Mouse (Mus musculus) heart, adult 2 months (tissue): ENCODE results near the gene Trappc2.

ENCODE experiments used
- CTCF ChIP-seq: fragments of 200-600 bp; IDR thresholded peaks from 2 replicates; pipeline ENCODE4 v1.8.1; 2022; ENCODE audit warnings: antibody characterized with exemption, mild to moderate bottlenecking, moderate library complexity
- EP300 ChIP-seq: fragments of 200-500 bp; IDR thresholded peaks from 2 replicates; pipeline ENCODE4 v1.6.1; 2011; ENCODE audit warnings: low read depth, low read length, control low read depth; ENCODE audit not compliant: insufficient read depth
- POLR2A ChIP-seq: fragments of 200-500 bp; IDR thresholded peaks from 2 replicates; pipeline ENCODE4 v1.6.1; 2011; ENCODE audit warnings: mild to moderate bottlenecking, low read depth, low read length, control low read depth; ENCODE audit not compliant: insufficient read depth

- no peak for TF ChIP-seq CTCF
- no peak for TF ChIP-seq POLR2A
- no peak for TF ChIP-seq EP300
These were observed 57.4 kb downstream of the Trappc2 start for GRCm38 (mm10) chrX:166497771-166498170.
